Mouse (Mus musculus) megakaryocyte, embryonic 14.5 days (primary cell): ENCODE data around the gene Cacybp.

Source experiments
- FLI1 ChIP-seq: IDR thresholded peaks from 2 replicates; pipeline ENCODE4 v1.6.1; 2012; ENCODE audit warnings: low read length, inconsistent platforms, mixed read lengths
- GATA1 ChIP-seq: IDR thresholded peaks from 3 replicates; pipeline ENCODE4 v1.6.1; 2012; ENCODE audit warnings: mixed read lengths, low read length, inconsistent platforms, borderline replicate concordance

- TF ChIP-seq GATA1 = no peak
- no peak for TF ChIP-seq FLI1
Observed at GRCm38 (mm10) chr1:160214171-160214570, 1.5 kb upstream of the Cacybp start.
